Mouse (Mus musculus) E14TG2a.4 (cell line): ENCODE measurements around the gene Sec61a1.

ENCODE experiments used
- H3K27me3 ChIP-seq: 2 replicates; pipeline ENCODE4 v1.6.1; 2014; ENCODE audit warnings: low read length, control low read depth; ENCODE audit not compliant: insufficient read depth
- H3K36me3 ChIP-seq: 2 replicates; pipeline ENCODE4 v1.6.1; 2014; ENCODE audit warnings: low read length, control low read depth; ENCODE audit not compliant: insufficient read depth
- H3K4me1 ChIP-seq: replicated peaks from 2 replicates; pipeline ENCODE4 v1.6.1; 2014; ENCODE audit warnings: low read depth, low read length, control low read depth
- H3K4me3 ChIP-seq: replicated peaks from 2 replicates; pipeline ENCODE4 v1.5.1; 2014; ENCODE audit warnings: mild to moderate bottlenecking, low read length
- H3K9me3 ChIP-seq: 2 replicates; pipeline ENCODE4 v1.6.1; 2014; ENCODE audit warnings: low read length, control low read depth
- CTCF ChIP-seq: conservative IDR thresholded peaks from 2 replicates; pipeline ENCODE4 v1.5.1; 2014; ENCODE audit warnings: low read length
- NANOG ChIP-seq: IDR thresholded peaks from 2 replicates; pipeline ENCODE4 v1.6.1; 2014; ENCODE audit warnings: borderline replicate concordance, low read length, mixed read lengths
- POU5F1 ChIP-seq: IDR thresholded peaks from 2 replicates; pipeline ENCODE4 v1.6.1; 2014; ENCODE audit warnings: low read length, borderline replicate concordance

The Sec61a1 gene

DNA sequence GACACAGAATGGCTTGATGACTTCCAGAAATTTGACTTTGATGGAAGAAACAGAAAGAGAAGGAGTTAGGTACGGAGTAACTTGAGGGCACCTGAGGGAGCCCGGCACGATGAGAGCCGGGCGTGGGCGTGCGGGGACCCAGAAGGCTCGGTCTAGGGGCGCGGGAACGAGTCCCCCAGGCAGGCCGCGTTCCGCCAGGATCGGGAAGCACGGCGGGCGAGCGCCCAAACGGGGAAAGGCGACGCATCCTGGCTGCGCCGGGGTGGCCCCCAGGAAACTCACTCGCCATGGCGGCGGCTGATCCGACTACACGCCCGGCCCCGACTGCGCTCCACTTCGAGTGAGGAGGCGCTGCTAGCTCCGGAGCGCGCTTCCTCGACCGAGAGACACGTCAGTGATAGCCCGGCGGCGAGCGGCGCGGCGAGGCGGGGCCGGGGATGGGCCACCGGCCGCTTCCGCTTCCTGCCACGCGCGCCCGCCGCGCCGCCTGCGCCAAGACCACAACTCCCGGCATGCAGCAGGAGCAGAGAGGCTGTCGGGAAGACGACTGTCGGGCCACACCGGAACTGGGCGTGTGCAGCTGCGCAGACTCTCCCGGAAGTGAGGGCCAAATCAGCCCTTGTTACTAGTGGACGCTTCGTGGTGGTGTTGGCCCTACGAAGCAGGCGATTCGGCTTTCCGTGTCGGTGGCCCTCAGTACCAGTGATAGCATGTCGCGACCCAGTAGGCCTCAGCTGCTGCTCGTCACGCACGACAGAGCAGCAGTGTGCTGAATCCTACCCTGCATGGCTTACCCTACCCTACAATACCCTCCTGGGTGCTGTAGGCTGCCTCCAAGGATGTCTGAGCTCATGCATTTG is at the start of gene Sec61a1:
TSS of gene Sec61a1 (minus strand) at position 502 of the 860 bp plus-strand sequence.
- peaks cover 36% of the 10 kb centered on the region for H3K36me3 ChIP-seq
- H3K9me3 ChIP-seq = no peaks in the 10 kb centered on the region
- H3K27me3 ChIP-seq = peaks cover 3% of the 10 kb centered on the region; the same call in 1 of the 2 replicates
- peaks cover 36% of the 10 kb centered on the region for H3K4me1 ChIP-seq
- no peak for TF ChIP-seq NANOG
- no peak for TF ChIP-seq CTCF
- TF ChIP-seq POU5F1 = no peak
- H3K4me3 ChIP-seq = peak within 1 kb of the TSS; percentile 100

DNA sequence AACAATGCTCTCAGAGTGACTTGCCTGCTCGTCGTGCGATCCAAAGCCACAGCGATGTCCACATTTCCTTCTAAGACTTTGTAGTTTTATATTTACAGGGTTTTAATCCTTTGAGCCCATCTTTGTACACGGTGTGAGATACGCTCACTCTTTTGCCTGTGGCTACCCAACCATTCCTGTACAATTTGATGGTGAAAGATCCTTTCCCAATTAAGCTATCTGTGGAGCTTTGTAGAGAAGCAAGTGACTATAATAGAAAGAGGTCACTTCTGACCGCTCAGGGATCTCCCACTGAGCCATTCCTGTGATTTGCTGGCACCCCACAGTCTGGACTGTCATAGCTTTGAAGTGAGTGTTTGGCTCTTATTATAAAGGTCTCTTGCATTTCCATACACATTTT is 48.0 kb upstream of the Sec61a1 start:
- 0 out of 2 replicates have a peak, but pooled peaks cover 8% of the 10 kb centered on the region for H3K27me3 ChIP-seq
- no peaks in the 10 kb centered on the region for H3K36me3 ChIP-seq
- H3K4me1 ChIP-seq = no peaks in the 10 kb centered on the region
- TF ChIP-seq POU5F1 (no peak), NANOG (no peak), CTCF (no peak)
- no peaks in the 10 kb centered on the region for H3K9me3 ChIP-seq
- no peak overlapping the region for H3K4me3 ChIP-seq

DNA sequence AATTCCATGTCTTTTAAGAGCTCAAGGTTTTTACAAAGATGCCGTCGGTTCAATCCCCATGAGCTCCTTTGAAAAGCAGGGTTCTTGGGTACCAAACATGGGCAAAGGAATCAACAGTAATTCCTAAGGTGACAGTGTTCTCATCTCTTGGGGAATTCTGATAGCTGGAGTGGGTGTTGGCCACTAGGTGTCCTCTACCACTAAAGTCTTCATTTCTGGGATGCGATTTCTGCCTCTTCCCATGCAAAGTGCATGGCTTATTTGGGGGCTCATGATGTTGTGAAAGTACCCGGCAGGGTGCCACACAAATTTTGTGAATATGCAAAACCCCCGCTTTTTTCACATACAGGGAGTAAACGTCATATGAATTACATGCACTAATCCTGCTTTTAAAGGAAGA is 46.3 kb upstream of the Sec61a1 start:
- H3K9me3 ChIP-seq = no peaks in the 10 kb centered on the region
- no peak overlapping the region for H3K4me3 ChIP-seq
- no peaks in the 10 kb centered on the region for H3K36me3 ChIP-seq
- H3K27me3 ChIP-seq = 0 out of 2 replicates have a peak, but pooled peaks cover 8% of the 10 kb centered on the region
- TF ChIP-seq CTCF (peak; percentile 30), POU5F1 (no peak)
- no peaks in the 10 kb centered on the region for H3K4me1 ChIP-seq

DNA sequence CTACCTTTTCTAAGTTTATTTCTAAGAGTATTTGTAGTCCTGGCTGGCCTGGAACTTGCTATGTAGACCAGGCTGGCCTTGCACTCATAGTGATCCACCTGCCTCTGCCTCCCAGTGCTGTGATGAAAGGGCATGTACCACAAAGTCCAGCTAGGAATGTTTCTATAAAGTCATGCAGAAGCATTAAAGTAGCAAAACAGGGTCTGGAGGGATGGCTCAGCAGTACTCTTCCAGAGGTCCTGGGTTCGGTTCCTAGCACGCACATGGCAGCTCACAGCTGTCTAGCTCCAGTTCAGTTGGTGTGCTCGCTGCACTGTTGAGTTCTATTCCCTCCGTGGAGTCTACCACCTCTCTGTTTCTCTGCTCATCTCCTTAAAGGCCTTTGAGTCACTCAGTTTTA is 41.5 kb upstream of the Sec61a1 start:
- Histone ChIP-seq H3K4me3 (no peak overlapping the region), H3K4me1 (peaks cover 7% of the 10 kb centered on the region), H3K36me3 (no peaks in the 10 kb centered on the region), H3K27me3 (0 out of 2 replicates have a peak, but pooled peaks cover 8% of the 10 kb centered on the region), H3K9me3 (no peaks in the 10 kb centered on the region)
- TF ChIP-seq POU5F1 (no peak), NANOG (no peak), CTCF (no peak)

DNA sequence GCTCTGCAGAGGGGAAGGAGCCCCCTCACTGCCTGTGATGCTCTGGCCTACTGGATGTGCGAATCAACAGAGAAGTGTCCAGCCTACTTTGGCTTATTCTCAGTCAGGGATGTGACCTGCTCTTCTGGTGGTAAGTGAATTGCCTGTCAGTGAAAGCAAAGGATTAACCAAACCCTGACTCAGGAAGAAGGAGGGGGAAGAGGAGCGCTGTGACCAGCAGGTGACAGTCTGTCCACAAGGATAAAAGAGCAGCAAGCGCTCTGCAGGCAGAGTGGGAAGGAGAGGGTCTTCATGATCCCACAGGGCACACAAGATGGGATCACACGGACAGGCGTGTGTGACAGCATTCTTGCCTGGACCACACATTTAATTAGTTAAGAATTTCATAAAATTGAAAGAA is 41.0 kb upstream of the Sec61a1 start:
- Histone ChIP-seq H3K4me3 (no peak overlapping the region), H3K36me3 (no peaks in the 10 kb centered on the region), H3K4me1 (peaks cover 7% of the 10 kb centered on the region), H3K9me3 (no peaks in the 10 kb centered on the region), H3K27me3 (0 out of 2 replicates have a peak, but pooled peaks cover 5% of the 10 kb centered on the region)
- TF ChIP-seq POU5F1 = no peak
- no peak for TF ChIP-seq CTCF
- no peak for TF ChIP-seq NANOG

DNA sequence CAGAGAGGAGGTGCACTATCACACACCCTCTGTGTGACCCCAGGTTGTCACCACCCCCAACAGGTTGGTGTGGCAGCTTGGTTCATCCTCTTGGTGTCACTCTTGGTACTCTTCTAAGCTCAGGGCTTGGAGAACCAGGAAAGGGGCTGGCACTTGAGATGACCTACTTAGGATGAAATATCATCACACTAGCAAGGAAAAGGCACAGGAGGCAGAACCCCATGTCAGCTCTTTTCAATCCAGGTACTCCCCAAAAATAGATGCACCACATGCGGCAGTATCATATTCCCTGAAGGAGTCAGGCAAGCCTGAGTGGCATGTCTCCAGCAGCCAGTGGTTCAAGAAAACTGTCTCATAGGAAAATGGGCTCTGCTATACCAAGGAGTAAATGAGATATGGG is 39.4 kb upstream of the Sec61a1 start:
- H3K27me3 ChIP-seq = no peaks in the 10 kb centered on the region
- H3K4me1 ChIP-seq = peaks cover 7% of the 10 kb centered on the region
- H3K4me3 ChIP-seq = no peak overlapping the region
- TF ChIP-seq POU5F1 = no peak
- TF ChIP-seq CTCF = no peak
- TF ChIP-seq NANOG = no peak
- H3K9me3 ChIP-seq = no peaks in the 10 kb centered on the region
- no peaks in the 10 kb centered on the region for H3K36me3 ChIP-seq

DNA sequence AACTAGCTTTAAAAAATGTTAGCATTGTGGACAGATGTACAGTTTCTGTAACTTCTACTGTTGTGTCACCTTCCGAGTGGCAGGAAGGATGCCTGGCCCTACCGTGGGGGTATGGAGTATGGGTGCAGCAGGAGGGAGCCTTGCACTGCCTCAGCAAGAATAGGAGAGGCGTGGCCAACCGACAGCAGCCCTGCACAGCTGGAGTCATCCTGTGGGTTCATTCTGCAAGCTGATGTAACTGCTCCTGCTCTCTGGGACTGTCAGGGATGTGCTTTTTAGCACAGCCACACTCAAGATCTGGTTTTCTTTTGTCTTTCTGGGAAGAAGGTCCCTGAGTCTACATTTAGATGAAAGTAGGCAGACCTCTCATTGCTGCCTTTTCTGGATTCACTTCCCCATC is 38.8 kb upstream of the Sec61a1 start:
- Histone ChIP-seq H3K36me3 (no peaks in the 10 kb centered on the region), H3K9me3 (no peaks in the 10 kb centered on the region), H3K4me3 (no peak overlapping the region), H3K27me3 (no peaks in the 10 kb centered on the region), H3K4me1 (peaks cover 7% of the 10 kb centered on the region)
- no peak for TF ChIP-seq CTCF
- no peak for TF ChIP-seq NANOG
- no peak for TF ChIP-seq POU5F1

DNA sequence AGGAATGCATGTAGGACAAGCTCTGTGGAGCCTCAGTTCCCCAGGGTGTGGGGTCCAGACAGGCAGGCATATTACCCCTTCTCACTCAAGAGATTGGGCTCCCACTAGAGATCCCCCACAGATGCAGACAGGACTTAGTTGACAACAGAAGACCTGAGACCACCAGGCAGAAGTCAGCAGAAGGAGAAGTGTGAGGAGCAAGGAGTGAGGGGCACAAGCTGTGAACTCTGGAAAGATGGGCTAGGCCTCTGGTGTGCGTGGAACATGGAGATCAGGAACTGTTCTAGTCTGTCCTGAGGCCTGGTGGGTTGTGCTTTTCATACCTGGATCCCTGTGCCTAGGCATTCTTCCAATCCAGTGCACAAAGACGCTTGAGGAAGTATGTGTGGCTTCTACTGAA is 31.2 kb upstream of the Sec61a1 start:
- Histone ChIP-seq H3K4me3 (no peak overlapping the region), H3K9me3 (no peaks in the 10 kb centered on the region), H3K36me3 (no peaks in the 10 kb centered on the region), H3K27me3 (peaks cover 22% of the 10 kb centered on the region), H3K4me1 (peaks cover 9% of the 10 kb centered on the region)
- no peak for TF ChIP-seq CTCF
- no peak for TF ChIP-seq NANOG
- no peak for TF ChIP-seq POU5F1
